Mouse (Mus musculus) stomach, postnatal 0 days (tissue): ENCODE data around the gene Fam131a. TPM values are rescaled to one million over a fixed set of nuclear protein-coding genes. Genes with fewer than 3 reads are reported as not detected.

Source experiments
- ATAC-seq: fragments of 200-750 bp; cut with Nextera tagmentation; 2 replicates; pipeline ENCODE4 v1.8.0; 2017; ENCODE audit not compliant: low FRiP score, low TSS enrichment
- DNase-seq: peaks from one replicate; pipeline ENCODE4 v3.0.0-alpha.2; 2016; ENCODE audit warnings: low spot score
- H3K27ac ChIP-seq: fragments of 300-500 bp; sonication (generic); replicated peaks from 2 replicates; pipeline ENCODE4 v1.5.1; 2014; ENCODE audit warnings: mild to moderate bottlenecking, control low read depth
- H3K27me3 ChIP-seq: fragments of 300-500 bp; sonication (generic); 2 replicates; pipeline ENCODE4 v1.6.1; 2014; ENCODE audit warnings: low read length; ENCODE audit not compliant: control insufficient read depth, insufficient read depth
- H3K36me3 ChIP-seq: fragments of 300-500 bp; sonication (generic); 2 replicates; pipeline ENCODE4 v1.6.1; 2014; ENCODE audit warnings: low read length, mixed read lengths; ENCODE audit not compliant: control insufficient read depth, insufficient read depth
- H3K4me1 ChIP-seq: fragments of 300-500 bp; sonication (generic); replicated peaks from 2 replicates; pipeline ENCODE4 v1.6.1; 2014; ENCODE audit warnings: antibody characterized with exemption; ENCODE audit not compliant: control insufficient read depth, insufficient read depth
- H3K4me2 ChIP-seq: fragments of 300-500 bp; sonication (generic); replicated peaks from 2 replicates; pipeline ENCODE4 v1.6.1; 2014; ENCODE audit warnings: low read depth, mild to moderate bottlenecking, control low read depth, moderate library complexity
- H3K4me3 ChIP-seq: fragments of 300-500 bp; sonication (generic); 2 replicates; pipeline ENCODE4 v1.5.1; 2014; ENCODE audit warnings: low read depth, low read length, control low read depth
- H3K9ac ChIP-seq: fragments of 300-500 bp; sonication (generic); 2 replicates; pipeline ENCODE4 v1.6.1; 2014; ENCODE audit warnings: mild to moderate bottlenecking, low read length, control low read depth, mixed read lengths
- H3K9me3 ChIP-seq: fragments of 300-500 bp; sonication (generic); 2 replicates; pipeline ENCODE4 v1.6.1; 2016; ENCODE audit warnings: low read length; ENCODE audit not compliant: control insufficient read depth
- CTCF ChIP-seq: IDR thresholded peaks from 2 replicates; pipeline ENCODE4 v1.5.1; 2016; ENCODE audit warnings: antibody characterized with exemption, low read depth, mild to moderate bottlenecking, moderate library complexity
- EP300 ChIP-seq: optimal IDR thresholded peaks from 2 replicates; pipeline ENCODE3; 2016; ENCODE audit warnings: antibody characterized with exemption
- WGBS: fragments of 180-500 bp; shearing (Covaris S2); extraction: QIAGEN DNeasy Blood & Tissue Kit; methylation state at CpG from one replicate; pipeline ENCODE4 v1.1.7; 2014; 5-methylcytosine and 5-hydroxymethylcytosine counted together
- polyA plus RNA-seq: library from polyadenylated mRNA; unstranded; fragments of >200 nt; fragmentation: Nextera tagmentation; extraction: Ambion mirVana; gene quantifications from 2 replicates; pipeline ENCODE4 v1.2.1, GENCODE M21; 2015

Fam131a gene
- polyA plus RNA-seq, 1 experiment from 2014 or later = 6.7 TPM

DNA sequence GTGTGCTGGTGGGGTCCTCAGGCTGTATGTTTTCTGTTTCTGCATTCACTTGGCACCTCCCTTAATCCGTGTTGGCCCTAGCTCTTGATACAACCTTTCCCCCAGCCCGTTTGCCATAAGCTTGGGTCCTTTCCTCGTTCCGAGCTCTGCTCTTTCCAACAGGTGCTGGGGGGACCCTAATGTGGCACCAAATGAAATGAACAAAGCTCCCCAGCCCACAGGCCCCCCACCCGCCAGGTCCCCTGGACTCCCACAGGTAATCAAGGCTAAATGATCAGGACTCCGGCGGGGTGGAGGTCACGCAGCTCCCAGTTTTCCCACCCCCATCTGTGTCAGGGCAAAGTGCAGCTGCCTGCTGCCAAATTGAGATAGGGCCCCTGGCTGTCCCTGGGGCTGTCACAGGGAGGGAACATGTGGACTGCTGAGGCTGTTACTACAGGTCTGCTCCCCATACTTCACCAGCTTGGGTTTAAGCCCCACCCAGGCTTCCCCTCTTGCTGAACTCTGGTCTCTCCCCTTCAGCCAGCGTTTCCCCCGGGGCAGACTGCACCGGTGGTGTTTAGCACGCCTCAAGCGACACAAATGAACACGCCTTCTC is 19.2 kb upstream of the Fam131a start:
- peak; percentile 67 for DNase-seq
- WGBS = 3% methylated on average over 14 of the region's 14 CpGs

DNA sequence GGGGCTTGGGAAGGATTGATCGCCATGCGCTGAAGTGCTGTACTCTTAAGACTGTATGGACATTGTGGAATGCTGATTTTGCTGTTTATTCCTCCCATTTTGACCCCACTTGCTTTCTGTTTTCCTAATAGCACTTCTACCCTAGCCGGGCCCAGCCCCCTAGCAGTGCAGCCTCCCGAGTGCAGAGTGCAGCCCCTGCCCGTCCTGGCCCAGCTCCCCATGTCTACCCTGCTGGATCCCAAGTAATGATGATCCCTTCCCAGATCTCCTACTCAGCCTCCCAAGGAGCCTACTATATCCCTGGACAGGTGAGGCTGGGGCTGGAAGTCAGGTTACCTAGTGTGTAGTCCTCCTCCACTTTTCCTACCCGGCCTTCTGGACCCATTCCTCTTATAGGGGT is 17.8 kb upstream of the Fam131a start:
- H3K4me1 ChIP-seq = peaks cover 3% of the 10 kb centered on the region; the same call in 1 of the 2 replicates
- H3K27me3 ChIP-seq = no peaks in the 10 kb centered on the region
- no peak overlapping the region for H3K4me3 ChIP-seq
- H3K4me2 ChIP-seq = no peak overlapping the region; the same call in 1 of the 2 replicates
- H3K36me3 ChIP-seq = peaks cover 25% of the 10 kb centered on the region
- DNase-seq = no peak
- TF ChIP-seq CTCF (no peak), EP300 (no peak)
- H3K27ac ChIP-seq = no peak overlapping the region
- no peaks in the 10 kb centered on the region for H3K9me3 ChIP-seq
- ATAC-seq = no peak
- H3K9ac ChIP-seq = no peak overlapping the region
- WGBS = 86% methylated on average over 6 of the region's 6 CpGs

More for the DNA sequence above, 19.2 kb upstream of the Fam131a start:
- H3K9ac ChIP-seq = peak overlapping the region; percentile 95
- H3K9me3 ChIP-seq = no peaks in the 10 kb centered on the region
- H3K27ac ChIP-seq = peak overlapping the region; percentile 98
- peaks cover 15% of the 10 kb centered on the region; the same call in 1 of the 2 replicates for H3K36me3 ChIP-seq
- no peaks in the 10 kb centered on the region for H3K27me3 ChIP-seq
- H3K4me3 ChIP-seq = peak overlapping the region; percentile 89
- peak overlapping the region; percentile 86 for H3K4me2 ChIP-seq
- H3K4me1 ChIP-seq = peaks cover 3% of the 10 kb centered on the region; the same call in 1 of the 2 replicates
- ATAC-seq = peak; percentile 21; the same call in 1 of the 2 replicates
- TF ChIP-seq CTCF (no peak), EP300 (no peak)

DNA sequence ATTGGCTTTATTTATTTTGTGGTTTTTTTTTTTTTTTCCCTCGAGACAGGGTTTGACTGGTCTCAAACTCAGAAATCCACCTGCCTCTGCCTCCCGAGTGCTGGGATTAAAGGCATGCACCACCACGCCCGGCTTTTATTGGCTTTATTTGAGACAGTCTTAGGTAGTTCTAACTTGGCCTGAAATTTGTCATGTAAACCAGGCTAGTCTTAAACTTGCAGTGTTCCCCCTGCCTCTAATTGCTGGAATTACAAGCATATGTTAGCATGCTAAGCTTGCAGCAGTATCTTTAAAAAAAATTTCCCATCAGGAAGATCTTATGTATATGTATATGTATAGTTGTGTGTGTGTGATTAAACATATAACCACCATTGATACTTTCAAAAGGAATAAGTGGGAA is 16.3 kb upstream of the Fam131a start:
- no peaks in the 10 kb centered on the region for H3K27me3 ChIP-seq
- peaks cover 3% of the 10 kb centered on the region; the same call in 1 of the 2 replicates for H3K4me1 ChIP-seq
- TF ChIP-seq EP300 (no peak), CTCF (peak; percentile 26; the same call in 1 of the 2 replicates)
- no peaks in the 10 kb centered on the region for H3K9me3 ChIP-seq
- 53% methylated on average over 4 of the region's 4 CpGs for WGBS
- peaks cover 38% of the 10 kb centered on the region for H3K36me3 ChIP-seq
- H3K4me2 ChIP-seq = no peak overlapping the region
- no peak overlapping the region; the same call in 1 of the 2 replicates for H3K27ac ChIP-seq
- DNase-seq = no peak
- ATAC-seq = no peak
- H3K9ac ChIP-seq = no peak overlapping the region
- H3K4me3 ChIP-seq = no peak overlapping the region

DNA sequence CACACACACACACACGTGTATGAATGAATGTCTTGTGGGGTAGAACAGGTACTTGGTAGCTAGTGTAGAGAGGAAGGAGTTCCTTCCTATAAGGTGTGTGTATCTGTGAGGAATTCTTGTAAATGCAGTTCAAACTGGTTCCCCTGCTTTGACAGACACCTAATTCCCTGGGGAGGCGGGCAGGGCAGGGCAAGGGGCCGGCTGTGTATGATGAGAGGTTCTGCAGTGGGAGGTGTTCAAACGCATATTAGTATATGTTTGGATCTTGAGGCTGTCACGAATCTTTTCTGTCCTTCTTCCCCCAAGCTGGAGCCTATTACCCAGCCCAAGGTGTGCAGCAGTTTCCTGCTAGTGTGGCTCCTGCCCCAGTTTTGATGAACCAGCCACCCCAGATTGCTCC is 15.7 kb upstream of the Fam131a start:
- peak overlapping the region; percentile 78 for H3K27ac ChIP-seq
- H3K36me3 ChIP-seq = peaks cover 45% of the 10 kb centered on the region

DNA sequence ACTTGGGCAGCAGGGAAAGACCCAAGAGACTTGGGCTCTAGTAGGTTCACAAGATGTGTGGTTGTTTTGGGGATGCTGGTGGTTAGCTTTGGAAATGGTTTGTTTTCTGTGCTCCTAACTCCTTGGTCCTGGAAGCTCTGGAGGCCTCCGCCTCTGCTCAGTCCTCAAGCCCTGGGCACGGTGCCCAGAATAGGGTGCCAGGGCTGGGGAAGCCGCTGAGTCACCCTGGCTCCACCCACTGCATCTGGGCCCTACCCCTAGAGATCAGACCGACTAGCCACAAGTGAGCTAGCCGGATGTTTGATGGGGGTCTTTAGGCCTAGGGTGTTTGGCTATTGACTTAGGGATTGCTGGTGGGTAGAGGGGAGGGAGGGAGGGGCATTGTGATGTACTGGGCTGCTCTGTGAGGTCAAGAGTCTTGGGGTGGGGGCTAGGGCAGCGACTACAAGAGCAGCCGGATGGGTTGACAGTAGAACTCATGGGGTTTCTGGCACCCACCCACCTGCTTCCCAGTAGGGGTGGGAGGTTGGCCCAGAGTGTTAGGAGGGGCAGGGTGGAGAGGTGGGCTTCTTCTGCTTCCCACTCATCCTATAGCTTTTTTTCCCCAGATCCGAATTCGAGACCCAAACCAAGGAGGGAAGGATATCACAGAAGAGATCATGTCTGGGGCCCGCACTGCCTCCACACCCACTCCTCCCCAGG is 14.9 kb upstream of the Fam131a start:
- peak; percentile 87 for ATAC-seq

More for the DNA sequence above, 15.7 kb upstream of the Fam131a start:
- Histone ChIP-seq H3K9me3 (no peaks in the 10 kb centered on the region), H3K4me2 (peak overlapping the region; percentile 31; the same call in 1 of the 2 replicates), H3K27me3 (no peaks in the 10 kb centered on the region), H3K4me3 (no peak overlapping the region), H3K4me1 (peaks cover 3% of the 10 kb centered on the region; the same call in 1 of the 2 replicates), H3K9ac (peak overlapping the region; percentile 23; the same call in 1 of the 2 replicates)
- no peak for ATAC-seq
- no peak for DNase-seq
- WGBS = 50% methylated on average over 5 of the region's 5 CpGs
- no peak for TF ChIP-seq EP300
- TF ChIP-seq CTCF = no peak

More for the DNA sequence above, 14.9 kb upstream of the Fam131a start:
- H3K9ac ChIP-seq = peak overlapping the region; percentile 23; the same call in 1 of the 2 replicates
- peak overlapping the region; percentile 78 for H3K27ac ChIP-seq
- H3K4me3 ChIP-seq = peak overlapping the region; percentile 4; the same call in 1 of the 2 replicates
- H3K4me2 ChIP-seq = peak overlapping the region; percentile 31; the same call in 1 of the 2 replicates
- no peaks in the 10 kb centered on the region for H3K9me3 ChIP-seq
- 55% methylated on average over 10 of the region's 10 CpGs for WGBS
- no peaks in the 10 kb centered on the region for H3K27me3 ChIP-seq
- peaks cover 3% of the 10 kb centered on the region; the same call in 1 of the 2 replicates for H3K4me1 ChIP-seq
- DNase-seq = peak; percentile 94
- H3K36me3 ChIP-seq = peaks cover 52% of the 10 kb centered on the region
- TF ChIP-seq EP300 (no peak), CTCF (no peak)
